Mouse (Mus musculus) adrenal gland (tissue): ENCODE data around the gene Shd.

Experiments used
- intact Hi-C: fragments of 180-260 bp; cut with DNase I; formaldehyde crosslinking; loops from one replicate; pipeline ENCODE4 v1.15.1; 2025

The Shd gene

GRCm38 (mm10) chr17:56022131-56022988 is 52.1 kb downstream of the Shd start:
- intact Hi-C loops = no loop called here

GRCm38 (mm10) chr17:56022989-56023290 is 52.7 kb downstream of the Shd start:
- intact Hi-C loops = no loop called here

- intact Hi-C loops = no loop called here
Measured at GRCm38 (mm10) chr17:56023386-56023785, 53.1 kb downstream of the Shd start.

GRCm38 (mm10) chr17:56024476-56024875 is 54.2 kb downstream of the Shd start:
- intact Hi-C loops = no loop called here

GRCm38 (mm10) chr17:56024931-56025330 is 54.7 kb downstream of the Shd start:
- intact Hi-C loops = no loop called here
